Mouse (Mus musculus): Measurements from ENCODE around the gene Ier2. TPM values are rescaled to one million over a fixed set of nuclear protein-coding genes. Genes with fewer than 3 reads are reported as not detected.
A peak's percentile ranks its signal among the peaks of the same experiment; 100 is the strongest.

Gene Ier2
- 10 to 100 TPM; 10.9 to 17.6 TPM for total RNA-seq (2021)
- long read RNA-seq, experiment 1, transcript Ier2-201 (1 exons, 1,522 nt) = major isoform, 56 of 56 reads
- long read RNA-seq, experiment 1, partial matches to known transcripts = 0 of 56 reads
- long read RNA-seq, experiment 1, other reads (novel, unspliced or antisense) = 0 of 56 reads
- long read RNA-seq, experiment 2, transcript Ier2-201 (1 exons, 1,522 nt) = major isoform, 52 of 52 reads
- long read RNA-seq, experiment 2, partial matches to known transcripts = 0 of 52 reads
- long read RNA-seq, experiment 2, other reads (novel, unspliced or antisense) = 0 of 52 reads

- DNase-seq = peak; percentile 90
Observed at GRCm38 (mm10) chr8:84662581-84663065, at the start of gene Ier2. Gene Ier2 (minus strand): TSS chr8:84662852.

- peak; percentile 50 for DNase-seq
Observed at GRCm38 (mm10) chr8:84711933-84712758, 49.5 kb upstream of the Ier2 start.

- peak; percentile 10 for DNase-seq
Observed at GRCm38 (mm10) chr8:84711312-84711711, 48.7 kb upstream of the Ier2 start.

- DNase-seq = no peak
Observed at GRCm38 (mm10) chr8:84709931-84710330, 47.3 kb upstream of the Ier2 start.

GRCm38 (mm10) chr8:84708774-84709475, 46.3 kb upstream of the Ier2 start:
- DNase-seq = peak; percentile 89

GRCm38 (mm10) chr8:84708071-84708541, 45.5 kb upstream of the Ier2 start:
- peak; percentile 42 for DNase-seq

- DNase-seq = peak; percentile 42
Observed at GRCm38 (mm10) chr8:84707267-84707883, 44.7 kb upstream of the Ier2 start.

GRCm38 (mm10) chr8:84706610-84707266, 44.1 kb upstream of the Ier2 start:
- DNase-seq = peak; percentile 43

- no peak for DNase-seq
Observed at GRCm38 (mm10) chr8:84705960-84706359, 43.3 kb upstream of the Ier2 start.

GRCm38 (mm10) chr8:84704867-84705831, 42.5 kb upstream of the Ier2 start:
- DNase-seq = peak; percentile 48

GRCm38 (mm10) chr8:84704356-84704755, 41.7 kb upstream of the Ier2 start:
- DNase-seq = peak; percentile 86

GRCm38 (mm10) chr8:84703466-84704249, 41.0 kb upstream of the Ier2 start:
- peak; percentile 33 for DNase-seq

- DNase-seq = no peak
Observed at GRCm38 (mm10) chr8:84702963-84703465, 40.4 kb upstream of the Ier2 start.

GRCm38 (mm10) chr8:84702561-84702960, 39.9 kb upstream of the Ier2 start:
- DNase-seq = no peak

- DNase-seq = peak; percentile 44
Observed at GRCm38 (mm10) chr8:84700941-84701911, 38.6 kb upstream of the Ier2 start, which contains the start of gene Lyl1. Gene Lyl1 (plus strand): TSS chr8:84701457.

- no peak for DNase-seq
Observed at GRCm38 (mm10) chr8:84700526-84700925, 37.9 kb upstream of the Ier2 start.

- peak; percentile 54 for DNase-seq
Observed at GRCm38 (mm10) chr8:84699861-84700322, 37.2 kb upstream of the Ier2 start.

Measured in gastrocnemius, postnatal 10 days (tissue).